Comparison of ENCODE assay signal across 8 mouse cellular contexts in the genomic region with DNA sequence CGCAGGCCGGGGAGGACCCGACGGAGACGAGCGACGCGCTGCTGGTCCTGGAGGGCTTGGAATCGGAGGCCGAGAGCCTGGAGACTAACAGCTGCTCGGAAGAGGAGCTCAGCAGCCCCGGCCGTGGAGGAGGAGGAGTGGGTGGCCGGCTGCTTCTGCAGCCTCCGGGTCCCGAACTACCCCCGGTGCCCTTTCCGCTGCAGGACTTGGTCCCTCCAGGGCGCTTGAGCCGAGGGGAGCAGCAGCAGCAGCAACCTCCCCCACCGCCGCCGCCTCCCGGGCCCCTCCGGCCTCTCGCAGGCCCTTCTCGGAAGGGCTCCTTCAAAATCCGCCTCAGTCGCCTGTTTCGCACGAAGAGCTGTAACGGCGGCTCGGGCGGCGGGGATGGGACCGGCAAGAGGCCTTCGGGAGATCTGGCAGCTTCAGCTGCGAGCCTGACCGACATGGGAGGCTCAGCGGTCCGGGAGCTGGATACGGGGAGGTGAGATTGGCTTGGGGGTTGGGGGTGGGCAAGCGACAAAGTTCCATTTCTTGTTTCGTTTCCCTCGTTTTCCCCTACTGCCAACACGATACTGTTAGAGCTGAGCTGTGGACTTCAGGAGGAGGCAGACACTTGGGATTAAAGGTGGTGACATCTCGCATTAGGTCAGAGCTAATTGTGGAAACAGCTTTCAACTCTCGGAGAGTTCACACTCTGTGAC. TPM values are rescaled to one million over a fixed set of nuclear protein-coding genes. Genes with fewer than 3 reads are reported as not detected.
DNase-seq lines count a peak whose midpoint lies in the region; ATAC-seq and TF ChIP-seq lines count a peak whose summit lies in the region.

No protein-coding gene starts in this region.

- TF ChIP-seq POLR2A in kidney, adult 2 months (IDR thresholded peaks at IDR 0.05; ENCODE audit: low read depth, low read length) = no peak
- TF ChIP-seq POLR2A in testis, adult 2 months (IDR thresholded peaks at IDR 0.05; ENCODE audit: control insufficient read depth, low read depth, low read length) = no peak

- peaks cover 10% of the 10 kb centered on the region for H3K4me1 ChIP-seq in kidney, adult 2 months (ENCODE audit: control insufficient read depth, insufficient read depth, low read length)
- H3K4me1 ChIP-seq in forebrain, embryonic 10.5 days = peaks cover 34% of the 10 kb centered on the region
- H3K4me1 ChIP-seq in midbrain, embryonic 15.5 days = peaks cover 31% of the 10 kb centered on the region
- peaks cover 7% of the 10 kb centered on the region for H3K4me1 ChIP-seq in testis, adult 2 months (ENCODE audit: control insufficient read depth, insufficient read depth, low read length)

- DNase-seq in kidney, adult 2 months = peak; percentile 37
- DNase-seq in kidney, adult 8-10 months = no peak
- peak; percentile 48 for DNase-seq in adrenal gland, postnatal 25 days
- DNase-seq in forebrain, embryonic 10.5 days (ENCODE audit: extremely low spot score, low spot score) = peak; percentile 51
- DNase-seq in heart, postnatal 4 days = peak; percentile 50
- DNase-seq in liver = peak; percentile 60

- H3K9me3 ChIP-seq in forebrain, embryonic 10.5 days = no peaks in the 10 kb centered on the region
- H3K9me3 ChIP-seq in midbrain, embryonic 15.5 days = no peaks in the 10 kb centered on the region

- H3K9ac ChIP-seq in midbrain, embryonic 15.5 days = peak overlapping the region; percentile 97

- peak overlapping the region; percentile 66 for H3K27ac ChIP-seq in kidney, adult 2 months (ENCODE audit: insufficient read depth, low read depth, low read length)
- peak overlapping the region; percentile 94 for H3K27ac ChIP-seq in forebrain, embryonic 10.5 days
- H3K27ac ChIP-seq in midbrain, embryonic 15.5 days = peak overlapping the region; percentile 87
- H3K27ac ChIP-seq in testis, adult 2 months (ENCODE audit: control insufficient read depth, insufficient read depth, low read depth, low read length) = peak overlapping the region; percentile 92

- no peak for ATAC-seq in midbrain, embryonic 15.5 days (replicated peaks)

- WGBS in kidney, adult 2 months = under 1% methylated on average over 49 of the region's 49 CpGs
- WGBS in forebrain, embryonic 10.5 days = under 1% methylated on average over 49 of the region's 49 CpGs
- under 1% methylated on average over 49 of the region's 49 CpGs for WGBS in midbrain, embryonic 15.5 days

- H3K36me3 ChIP-seq in kidney, adult 2 months (ENCODE audit: control insufficient read depth, insufficient read depth, low read length) = no peaks in the 10 kb centered on the region
- peaks cover 8% of the 10 kb centered on the region for H3K36me3 ChIP-seq in forebrain, embryonic 10.5 days (replicated peaks)
- no peaks in the 10 kb centered on the region for H3K36me3 ChIP-seq in midbrain, embryonic 15.5 days (replicated peaks)
- H3K36me3 ChIP-seq in testis, adult 2 months (ENCODE audit: control insufficient read depth, insufficient read depth, low read length) = peaks cover 9% of the 10 kb centered on the region

- no peak for TF ChIP-seq CTCF in kidney, adult 2 months (conservative IDR thresholded peaks at IDR 0.05; ENCODE audit: insufficient read depth, insufficient read length, low read depth, low read length)
- TF ChIP-seq CTCF in testis, adult 2 months (IDR thresholded peaks at IDR 0.05; ENCODE audit: control insufficient read depth, insufficient read depth, insufficient replicate concordance, low read depth, low read length) = no peak

- H3K27me3 ChIP-seq in kidney, adult 2 months (replicated peaks; ENCODE audit: control insufficient read depth, insufficient read depth, low read length) = no peaks in the 10 kb centered on the region
- H3K27me3 ChIP-seq in forebrain, embryonic 10.5 days (ENCODE audit: poor library complexity, severe bottlenecking) = no peaks in the 10 kb centered on the region
- no peaks in the 10 kb centered on the region for H3K27me3 ChIP-seq in midbrain, embryonic 15.5 days (replicated peaks)
- H3K27me3 ChIP-seq in testis, adult 2 months (ENCODE audit: control insufficient read depth, insufficient read depth, low read length) = no peaks in the 10 kb centered on the region

- peak overlapping the region; percentile 94 for H3K4me2 ChIP-seq in midbrain, embryonic 15.5 days

- H3K4me3 ChIP-seq in kidney, adult 2 months (ENCODE audit: insufficient read depth, low read depth, low read length) = peak overlapping the region; percentile 98
- H3K4me3 ChIP-seq in forebrain, embryonic 10.5 days = peak overlapping the region; percentile 100
- H3K4me3 ChIP-seq in midbrain, embryonic 15.5 days = peak overlapping the region; percentile 95
- peak overlapping the region; percentile 85 for H3K4me3 ChIP-seq in testis, adult 2 months (ENCODE audit: control insufficient read depth, low read depth, low read length)

RNA-seq across cellular contexts. Expression of gene Socs7, which starts 0.7 kb away (rescaled TPM):
- polyA plus RNA-seq in kidney, adult 2 months (2012; rRNA removed) = 12.9 and 13.5 TPM in 2 replicates
- total RNA-seq in adrenal gland, postnatal 25 days (2021) = 21.0 and 27.5 TPM in 2 replicates
- polyA plus RNA-seq in forebrain, embryonic 10.5 days (2016; fragmentation: Nextera tagmentation; extraction: Ambion mirVana) = 3.8 and 4.2 TPM in 2 replicates
- 10 to 100 TPM; 24.2 to 28.9 TPM for total RNA-seq in heart, postnatal 4 days (2021)
- polyA plus RNA-seq in midbrain, embryonic 15.5 days (2015; fragmentation: Nextera tagmentation; extraction: Ambion mirVana) = 10.6 and 10.8 TPM in 2 replicates
- 90.3 and 96.2 TPM in 2 replicates for polyA plus RNA-seq in testis, adult 2 months (2012; rRNA removed)

RNA-seq across cellular contexts. Expression of gene Gpr179, which starts 11.2 kb away (rescaled TPM):
- 0.08 TPM in 2 replicates for polyA plus RNA-seq in kidney, adult 2 months (2012; rRNA removed)
- total RNA-seq in adrenal gland, postnatal 25 days (2021) = 1.8 and 4.7 TPM in 2 replicates
- 0.01 and 0.04 TPM in 2 replicates for polyA plus RNA-seq in forebrain, embryonic 10.5 days (2016; fragmentation: Nextera tagmentation; extraction: Ambion mirVana)
- under 1 TPM; 0.05 to 0.17 TPM for total RNA-seq in heart, postnatal 4 days (2021)
- polyA plus RNA-seq in midbrain, embryonic 15.5 days (2015; fragmentation: Nextera tagmentation; extraction: Ambion mirVana) = 0.70 and 0.98 TPM in 2 replicates
- 0.95 and 0.97 TPM in 2 replicates for polyA plus RNA-seq in testis, adult 2 months (2012; rRNA removed)

RNA-seq across cellular contexts. Expression of gene Mrpl45, which starts 47.6 kb away (rescaled TPM):
- 20.4 and 25.5 TPM in 2 replicates for polyA plus RNA-seq in kidney, adult 2 months (2012; rRNA removed)
- total RNA-seq in adrenal gland, postnatal 25 days (2021) = 25.9 and 31.6 TPM in 2 replicates
- polyA plus RNA-seq in forebrain, embryonic 10.5 days (2016; fragmentation: Nextera tagmentation; extraction: Ambion mirVana) = 66.5 and 69.5 TPM in 2 replicates
- total RNA-seq in heart, postnatal 4 days (2021) = 10 to 100 TPM; 45.1 to 47.3 TPM
- polyA plus RNA-seq in midbrain, embryonic 15.5 days (2015; fragmentation: Nextera tagmentation; extraction: Ambion mirVana) = 33.1 and 38.1 TPM in 2 replicates
- 8.7 and 9.0 TPM in 2 replicates for polyA plus RNA-seq in testis, adult 2 months (2012; rRNA removed)

RNA-seq across cellular contexts. Expression of gene Arhgap23, which starts 52.2 kb away (rescaled TPM):
- polyA plus RNA-seq in kidney, adult 2 months (2012; rRNA removed) = 14.9 and 17.1 TPM in 2 replicates
- total RNA-seq in adrenal gland, postnatal 25 days (2021) = 29.5 and 37.8 TPM in 2 replicates
- 1.6 and 2.2 TPM in 2 replicates for polyA plus RNA-seq in forebrain, embryonic 10.5 days (2016; fragmentation: Nextera tagmentation; extraction: Ambion mirVana)
- 10 to 100 TPM; 51.0 to 52.3 TPM for total RNA-seq in heart, postnatal 4 days (2021)
- polyA plus RNA-seq in midbrain, embryonic 15.5 days (2015; fragmentation: Nextera tagmentation; extraction: Ambion mirVana) = 10.9 and 11.0 TPM in 2 replicates
- polyA plus RNA-seq in testis, adult 2 months (2012; rRNA removed) = 27.7 and 30.5 TPM in 2 replicates

Comparison
In these comparisons a context has a peak if more than half of its experiments do, and no peak if none do; other contexts are left out.
1. DNase-seq: peak in kidney, adult 2 months (single experiment), adrenal gland, postnatal 25 days (single experiment), forebrain, embryonic 10.5 days (single experiment), heart, postnatal 4 days (single experiment) and liver (single experiment); none in kidney, adult 8-10 months (0 of 2).
2. Peak in every context shown above with its lines, with median percentiles within 50 percentile points of each other: H3K27ac ChIP-seq and H3K4me3 ChIP-seq.